Mouse (Mus musculus): Measurements from ENCODE around the gene Hoxd13. TPM values are rescaled to one million over a fixed set of nuclear protein-coding genes. Genes with fewer than 3 reads are reported as not detected.

The Hoxd13 gene
- polyA plus RNA-seq, 1 experiment from 2014 or later, result not detected

GRCm38 (mm10) chr2:74678891-74679595 is 10.9 kb downstream of the Hoxd13 start, which contains the start of gene Hoxd11:
Gene Hoxd11 (plus strand): TSS chr2:74679557.
- no peaks in the 10 kb centered on the region for H3K9me3 ChIP-seq (ENCODE audit: control insufficient read depth, low read length)
- no peak within 1 kb of the TSS for H3K9ac ChIP-seq (replicated peaks; ENCODE audit: low read depth, low read length)
- H3K36me3 ChIP-seq (ENCODE audit: control insufficient read depth, insufficient read depth), result no peaks in the 10 kb centered on the region
- no peak within 1 kb of the TSS for H3K4me2 ChIP-seq (ENCODE audit: low read length)
- WGBS, result 2% methylated on average over 15 of the region's 15 CpGs
- ATAC-seq, result no peak
- peaks cover 19% of the 10 kb centered on the region for H3K4me1 ChIP-seq (replicated peaks; ENCODE audit: control insufficient read depth, insufficient read depth, low read length)
- no peak within 1 kb of the TSS for H3K27ac ChIP-seq (ENCODE audit: low read length)
- peaks cover 97% of the 10 kb centered on the region for H3K27me3 ChIP-seq (replicated peaks; ENCODE audit: control insufficient read depth, insufficient read depth, low read length)
- no peak within 1 kb of the TSS for H3K4me3 ChIP-seq (replicated peaks; ENCODE audit: low read length)

DNA sequence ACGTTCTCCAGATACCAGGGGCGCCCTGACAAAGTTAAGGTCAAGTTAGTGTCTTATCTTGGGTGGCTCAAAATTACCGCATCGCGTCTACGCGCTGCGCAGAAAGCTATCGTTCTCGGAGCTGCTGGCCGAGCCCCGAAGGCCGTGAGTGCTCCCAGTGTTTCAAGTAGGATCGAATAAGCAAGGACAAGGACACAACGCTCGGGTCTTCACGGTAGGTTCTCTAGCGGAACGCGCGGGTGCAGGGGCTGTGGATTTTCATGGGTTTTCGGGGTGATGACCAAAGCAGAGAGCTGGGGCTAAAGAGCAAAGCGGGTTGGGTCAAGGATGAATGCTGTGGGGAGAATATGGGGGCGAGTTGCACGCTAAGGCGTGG is 11.5 kb downstream of the Hoxd13 start:
- Histone ChIP-seq H3K4me3 (replicated peaks; ENCODE audit: low read length) (no peak overlapping the region), H3K36me3 (ENCODE audit: control insufficient read depth, insufficient read depth) (no peaks in the 10 kb centered on the region)
- WGBS, result under 1% methylated on average over 26 of the region's 26 CpGs

DNA sequence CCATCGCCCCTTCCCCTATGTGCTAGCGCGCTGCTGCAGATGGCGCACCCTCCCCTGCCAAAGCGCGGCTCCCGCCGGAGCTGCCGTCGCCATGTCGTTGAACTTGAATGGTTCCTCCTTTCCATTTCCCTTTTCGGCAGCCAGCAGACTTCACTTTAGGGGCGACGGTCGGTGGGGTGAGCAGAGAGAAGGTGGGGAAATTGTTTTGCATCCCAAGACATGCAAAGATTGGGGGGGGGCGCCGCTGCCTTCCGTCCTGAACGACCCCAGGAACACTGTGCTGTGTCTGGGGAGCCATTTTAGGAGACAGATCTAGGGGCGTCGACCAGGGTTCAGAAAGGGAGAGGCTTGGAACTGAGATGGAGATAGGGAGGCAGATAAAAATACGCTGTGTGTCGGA is 11.9 kb downstream of the Hoxd13 start:
- Histone ChIP-seq H3K9me3 (ENCODE audit: control insufficient read depth, low read length) (no peaks in the 10 kb centered on the region), H3K4me1 (replicated peaks; ENCODE audit: control insufficient read depth, insufficient read depth, low read length) (peaks cover 19% of the 10 kb centered on the region), H3K4me2 (ENCODE audit: low read length) (no peak overlapping the region), H3K36me3 (ENCODE audit: control insufficient read depth, insufficient read depth) (no peaks in the 10 kb centered on the region), H3K9ac (replicated peaks; ENCODE audit: low read depth, low read length) (no peak overlapping the region), H3K27me3 (replicated peaks; ENCODE audit: control insufficient read depth, insufficient read depth, low read length) (peaks cover 96% of the 10 kb centered on the region), H3K4me3 (replicated peaks; ENCODE audit: low read length) (no peak overlapping the region), H3K27ac (ENCODE audit: low read length) (no peak overlapping the region)
- ATAC-seq, result no peak
- under 1% methylated on average over 23 of the region's 23 CpGs for WGBS

More for the DNA sequence above, 11.5 kb downstream of the Hoxd13 start:
- Histone ChIP-seq H3K27ac (ENCODE audit: low read length) (no peak overlapping the region), H3K9ac (replicated peaks; ENCODE audit: low read depth, low read length) (no peak overlapping the region), H3K4me2 (ENCODE audit: low read length) (no peak overlapping the region), H3K4me1 (replicated peaks; ENCODE audit: control insufficient read depth, insufficient read depth, low read length) (peaks cover 19% of the 10 kb centered on the region), H3K9me3 (ENCODE audit: control insufficient read depth, low read length) (no peaks in the 10 kb centered on the region), H3K27me3 (replicated peaks; ENCODE audit: control insufficient read depth, insufficient read depth, low read length) (peaks cover 97% of the 10 kb centered on the region)
- no peak for ATAC-seq

GRCm38 (mm10) chr2:74680561-74681398 is 12.7 kb downstream of the Hoxd13 start:
- Histone ChIP-seq H3K27me3 (replicated peaks; ENCODE audit: control insufficient read depth, insufficient read depth, low read length) (peaks cover 95% of the 10 kb centered on the region), H3K4me1 (replicated peaks; ENCODE audit: control insufficient read depth, insufficient read depth, low read length) (peaks cover 19% of the 10 kb centered on the region), H3K4me2 (ENCODE audit: low read length) (no peak overlapping the region), H3K36me3 (ENCODE audit: control insufficient read depth, insufficient read depth) (no peaks in the 10 kb centered on the region), H3K4me3 (replicated peaks; ENCODE audit: low read length) (no peak overlapping the region), H3K27ac (ENCODE audit: low read length) (no peak overlapping the region), H3K9me3 (ENCODE audit: control insufficient read depth, low read length) (no peaks in the 10 kb centered on the region), H3K9ac (replicated peaks; ENCODE audit: low read depth, low read length) (no peak overlapping the region)
- 1% methylated on average over 21 of the region's 21 CpGs for WGBS
- ATAC-seq, result no peak

- Histone ChIP-seq H3K27me3 (replicated peaks; ENCODE audit: control insufficient read depth, insufficient read depth, low read length) (peaks cover 91% of the 10 kb centered on the region), H3K4me3 (replicated peaks; ENCODE audit: low read length) (peak overlapping the region; percentile 6; the same call in 1 of the 2 replicates), H3K27ac (ENCODE audit: low read length) (no peak overlapping the region), H3K9me3 (ENCODE audit: control insufficient read depth, low read length) (no peaks in the 10 kb centered on the region), H3K4me2 (ENCODE audit: low read length) (no peak overlapping the region), H3K36me3 (ENCODE audit: control insufficient read depth, insufficient read depth) (no peaks in the 10 kb centered on the region), H3K9ac (replicated peaks; ENCODE audit: low read depth, low read length) (no peak overlapping the region), H3K4me1 (replicated peaks; ENCODE audit: control insufficient read depth, insufficient read depth, low read length) (peaks cover 19% of the 10 kb centered on the region)
- ATAC-seq, result no peak
- WGBS, result under 1% methylated on average over 67 of the region's 78 CpGs
Measured at GRCm38 (mm10) chr2:74681594-74682531, 13.8 kb downstream of the Hoxd13 start.

GRCm38 (mm10) chr2:74682796-74683195 is 14.7 kb downstream of the Hoxd13 start:
- 1% methylated on average over 25 of the region's 51 CpGs for WGBS
- peaks cover 19% of the 10 kb centered on the region for H3K4me1 ChIP-seq (replicated peaks; ENCODE audit: control insufficient read depth, insufficient read depth, low read length)
- no peaks in the 10 kb centered on the region for H3K36me3 ChIP-seq (ENCODE audit: control insufficient read depth, insufficient read depth)
- H3K27ac ChIP-seq (ENCODE audit: low read length), result no peak overlapping the region
- no peak overlapping the region for H3K9ac ChIP-seq (replicated peaks; ENCODE audit: low read depth, low read length)
- H3K4me3 ChIP-seq (replicated peaks; ENCODE audit: low read length), result no peak overlapping the region
- H3K4me2 ChIP-seq (ENCODE audit: low read length), result no peak overlapping the region; the same call in 1 of the 2 replicates
- H3K27me3 ChIP-seq (replicated peaks; ENCODE audit: control insufficient read depth, insufficient read depth, low read length), result peaks cover 91% of the 10 kb centered on the region
- H3K9me3 ChIP-seq (ENCODE audit: control insufficient read depth, low read length), result no peaks in the 10 kb centered on the region
- no peak for ATAC-seq

GRCm38 (mm10) chr2:74683471-74683951 is 15.4 kb downstream of the Hoxd13 start:
- Histone ChIP-seq H3K27me3 (replicated peaks; ENCODE audit: control insufficient read depth, insufficient read depth, low read length) (peaks cover 90% of the 10 kb centered on the region), H3K9me3 (ENCODE audit: control insufficient read depth, low read length) (no peaks in the 10 kb centered on the region), H3K4me2 (ENCODE audit: low read length) (no peak overlapping the region), H3K9ac (replicated peaks; ENCODE audit: low read depth, low read length) (no peak overlapping the region), H3K27ac (ENCODE audit: low read length) (no peak overlapping the region), H3K36me3 (ENCODE audit: control insufficient read depth, insufficient read depth) (no peaks in the 10 kb centered on the region), H3K4me1 (replicated peaks; ENCODE audit: control insufficient read depth, insufficient read depth, low read length) (peaks cover 19% of the 10 kb centered on the region), H3K4me3 (replicated peaks; ENCODE audit: low read length) (no peak overlapping the region)
- no peak for ATAC-seq
- under 1% methylated on average over 18 of the region's 18 CpGs for WGBS

- Histone ChIP-seq H3K9ac (replicated peaks; ENCODE audit: low read depth, low read length) (no peak overlapping the region), H3K27ac (ENCODE audit: low read length) (no peak overlapping the region), H3K4me2 (ENCODE audit: low read length) (no peak overlapping the region), H3K36me3 (ENCODE audit: control insufficient read depth, insufficient read depth) (no peaks in the 10 kb centered on the region), H3K9me3 (ENCODE audit: control insufficient read depth, low read length) (no peaks in the 10 kb centered on the region), H3K4me3 (replicated peaks; ENCODE audit: low read length) (no peak overlapping the region), H3K4me1 (replicated peaks; ENCODE audit: control insufficient read depth, insufficient read depth, low read length) (peaks cover 19% of the 10 kb centered on the region), H3K27me3 (replicated peaks; ENCODE audit: control insufficient read depth, insufficient read depth, low read length) (peaks cover 88% of the 10 kb centered on the region)
- ATAC-seq, result no peak
- WGBS, result 3% methylated on average over 12 of the region's 12 CpGs
Measured at GRCm38 (mm10) chr2:74684106-74684505, 16.0 kb downstream of the Hoxd13 start.
